ENCODE assay signal across 13 mouse cellular contexts in genomic region chr12:113028898-113029297, GRCm38 (mm10). TPM values are rescaled to one million over a fixed set of nuclear protein-coding genes. Genes with fewer than 3 reads are reported as not detected.
DNase-seq lines count a peak whose midpoint lies in the region; ATAC-seq and TF ChIP-seq lines count a peak whose summit lies in the region.
"Had no signal": no experiment of that assay in that cellular context is flagged by ENCODE, and none has a peak within 500 bp of the region (broad histone marks: within the 10 kb centered on the region; RNA-seq: fewer than 3 reads in every experiment).

No protein-coding gene starts in this region.

- intact Hi-C loops in left cerebral cortex, adult 2 months (cut with DNase I), result no loop called here
- intact Hi-C loops in left cerebral cortex, postnatal 10 days (cut with DNase I), result no loop called here
- intact Hi-C loops in left cerebral cortex, postnatal 4 days (cut with DNase I), result no loop called here

- no peaks in the 10 kb centered on the region for H3K9me3 ChIP-seq in forebrain, embryonic 12.5 days
- no peaks in the 10 kb centered on the region for H3K9me3 ChIP-seq in hindbrain, embryonic 12.5 days (replicated peaks)
- H3K9me3 ChIP-seq in midbrain, embryonic 15.5 days, result no peaks in the 10 kb centered on the region

- no peak for DNase-seq in left cerebral cortex, adult 2 months (ENCODE audit: extremely low spot score in 1 of 2, low spot score in 2 of 2)
- DNase-seq in left cerebral cortex, adult 18-20 months (ENCODE audit: low spot score in 2 of 2), result no peak
- no peak for DNase-seq in left cerebral cortex, postnatal 10 days (ENCODE audit: extremely low spot score in 1 of 2, low spot score in 2 of 2)
- DNase-seq in layer of hippocampus, postnatal 14 days (ENCODE audit: low spot score in 2 of 2), result no peak
- no peak for DNase-seq in left cerebral cortex, postnatal 4 days
- DNase-seq: thymus, adult 2 months had no signal

- H3K27me3 ChIP-seq in forebrain, embryonic 12.5 days, result no peaks in the 10 kb centered on the region
- no peaks in the 10 kb centered on the region for H3K27me3 ChIP-seq in hindbrain, embryonic 12.5 days
- H3K27me3 ChIP-seq in midbrain, embryonic 15.5 days (replicated peaks), result no peaks in the 10 kb centered on the region

- 69% methylated on average over 9 of the region's 9 CpGs for WGBS in forebrain, embryonic 12.5 days
- 62% methylated on average over 9 of the region's 9 CpGs for WGBS in hindbrain, embryonic 12.5 days
- 51% methylated on average over 9 of the region's 9 CpGs for WGBS in midbrain, embryonic 15.5 days

- peaks cover 18% of the 10 kb centered on the region; the same call in 1 of the 2 replicates for H3K36me3 ChIP-seq in forebrain, embryonic 12.5 days (replicated peaks)
- H3K36me3 ChIP-seq in hindbrain, embryonic 12.5 days, result peaks cover 9% of the 10 kb centered on the region
- H3K36me3 ChIP-seq in midbrain, embryonic 15.5 days (replicated peaks), result no peaks in the 10 kb centered on the region

- no peak overlapping the region for H3K4me3 ChIP-seq in left cerebral cortex, adult 2 months
- no peak overlapping the region for H3K4me3 ChIP-seq in forebrain, embryonic 12.5 days (replicated peaks)
- no peak overlapping the region for H3K4me3 ChIP-seq in hindbrain, embryonic 12.5 days
- no peak overlapping the region for H3K4me3 ChIP-seq in midbrain, embryonic 15.5 days

- no peak for ATAC-seq in forebrain, embryonic 12.5 days (ENCODE audit: low FRiP score)
- no peak for ATAC-seq in hindbrain, embryonic 12.5 days (ENCODE audit: low FRiP score)
- ATAC-seq in midbrain, embryonic 15.5 days (replicated peaks), result no peak

- H3K9ac ChIP-seq in forebrain, embryonic 12.5 days, result peak overlapping the region; percentile 21; the same call in 1 of the 2 replicates
- no peak overlapping the region for H3K9ac ChIP-seq in hindbrain, embryonic 12.5 days
- H3K9ac ChIP-seq in midbrain, embryonic 15.5 days, result no peak overlapping the region

- 0 out of 2 replicates have a peak overlapping the region, but pooled peaks have one; percentile 19 for H3K27ac ChIP-seq in left cerebral cortex, adult 2 months
- H3K27ac ChIP-seq in forebrain, embryonic 12.5 days, result peak overlapping the region; percentile 56
- peak overlapping the region; percentile 53 for H3K27ac ChIP-seq in hindbrain, embryonic 12.5 days
- peak overlapping the region; percentile 32; the same call in 1 of the 2 replicates for H3K27ac ChIP-seq in midbrain, embryonic 15.5 days
- H3K27ac ChIP-seq: kidney, postnatal 0 days; macrophage had no signal

- H3K4me1 ChIP-seq in forebrain, embryonic 12.5 days, result peaks cover 40% of the 10 kb centered on the region
- H3K4me1 ChIP-seq in hindbrain, embryonic 12.5 days, result peaks cover 41% of the 10 kb centered on the region
- H3K4me1 ChIP-seq in midbrain, embryonic 15.5 days, result peaks cover 32% of the 10 kb centered on the region

- H3K4me2 ChIP-seq in forebrain, embryonic 12.5 days, result no peak overlapping the region
- H3K4me2 ChIP-seq in hindbrain, embryonic 12.5 days (replicated peaks), result no peak overlapping the region
- H3K4me2 ChIP-seq in midbrain, embryonic 15.5 days, result no peak overlapping the region

- TF ChIP-seq CTCF in left cerebral cortex, adult 2 months (IDR thresholded peaks at IDR 0.05), result no peak

RNA-seq across cellular contexts. Expression of gene Pacs2, which starts 14.6 kb away (rescaled TPM):
- 10 to 100 TPM; 62.8 to 68.0 TPM for total RNA-seq in left cerebral cortex, adult 2 months (2021)
- total RNA-seq in left cerebral cortex, adult 18-20 months (2021), result 10 to 100 TPM; 58.7 to 60.8 TPM
- polyA plus RNA-seq in forebrain, embryonic 12.5 days (2016; fragmentation: Nextera tagmentation; extraction: Ambion mirVana), result 26.3 and 27.6 TPM in 2 replicates
- polyA plus RNA-seq in hindbrain, embryonic 12.5 days (2016; fragmentation: Nextera tagmentation; extraction: Ambion mirVana), result 29.2 and 29.4 TPM in 2 replicates
- polyA plus RNA-seq in midbrain, embryonic 15.5 days (2015; fragmentation: Nextera tagmentation; extraction: Ambion mirVana), result 34.6 and 35.1 TPM in 2 replicates
- total RNA-seq in left cerebral cortex, postnatal 10 days (2021), result 100 to 1,000 TPM; 126 to 128 TPM
- total RNA-seq in layer of hippocampus, postnatal 14 days (2021), result 100 to 1,000 TPM; 121 TPM
- total RNA-seq in left cerebral cortex, postnatal 4 days (2021), result 100 to 1,000 TPM; 184 to 189 TPM

RNA-seq across cellular contexts. Expression of gene Brf1, which starts 28.4 kb away (rescaled TPM):
- 10 to 100 TPM; 45.6 to 46.6 TPM for total RNA-seq in left cerebral cortex, adult 2 months (2021)
- 10 to 100 TPM; 45.0 to 47.0 TPM for total RNA-seq in left cerebral cortex, adult 18-20 months (2021)
- 70.2 and 74.2 TPM in 2 replicates for polyA plus RNA-seq in forebrain, embryonic 12.5 days (2016; fragmentation: Nextera tagmentation; extraction: Ambion mirVana)
- polyA plus RNA-seq in hindbrain, embryonic 12.5 days (2016; fragmentation: Nextera tagmentation; extraction: Ambion mirVana), result 72.4 and 75.5 TPM in 2 replicates
- 56.0 and 58.5 TPM in 2 replicates for polyA plus RNA-seq in midbrain, embryonic 15.5 days (2015; fragmentation: Nextera tagmentation; extraction: Ambion mirVana)
- total RNA-seq in left cerebral cortex, postnatal 10 days (2021), result 10 to 100 TPM; 53.8 to 54.2 TPM
- 10 to 100 TPM; 51.2 to 58.9 TPM for total RNA-seq in layer of hippocampus, postnatal 14 days (2021)
- total RNA-seq in left cerebral cortex, postnatal 4 days (2021), result 10 to 100 TPM; 64.5 to 67.2 TPM

RNA-seq across cellular contexts. Expression of gene Tex22, which starts 45.4 kb away (rescaled TPM):
- total RNA-seq in left cerebral cortex, adult 2 months (2021), result under 1 TPM; 0.42 to 0.45 TPM
- under 1 TPM; 0.44 to 0.73 TPM for total RNA-seq in left cerebral cortex, adult 18-20 months (2021)
- polyA plus RNA-seq in forebrain, embryonic 12.5 days (2016; fragmentation: Nextera tagmentation; extraction: Ambion mirVana), result 0.26 TPM in 1 of 2 replicates, not detected in the other
- polyA plus RNA-seq in hindbrain, embryonic 12.5 days (2016; fragmentation: Nextera tagmentation; extraction: Ambion mirVana), result not detected in 2 replicates
- polyA plus RNA-seq in midbrain, embryonic 15.5 days (2015; fragmentation: Nextera tagmentation; extraction: Ambion mirVana), result 0.40 TPM in 1 of 2 replicates, not detected in the other
- total RNA-seq in left cerebral cortex, postnatal 10 days (2021), result under 1 TPM; 0.41 to 0.73 TPM
- under 1 TPM in 1 of 2 experiments, not detected in 1; 0.51 TPM for total RNA-seq in layer of hippocampus, postnatal 14 days (2021)
- total RNA-seq in left cerebral cortex, postnatal 4 days (2021), result under 1 TPM; 0.40 to 0.74 TPM
- total RNA-seq: liver, adult 2 months had no signal
- polyA plus RNA-seq: cortical plate, adult 2 months; kidney, postnatal 0 days; macrophage had no signal

RNA-seq across cellular contexts. Expression of gene Btbd6, which starts 52.6 kb away (rescaled TPM):
- 10 to 100 TPM; 60.2 to 64.5 TPM for total RNA-seq in left cerebral cortex, adult 2 months (2021)
- total RNA-seq in left cerebral cortex, adult 18-20 months (2021), result 10 to 100 TPM; 67.9 to 68.5 TPM
- polyA plus RNA-seq in forebrain, embryonic 12.5 days (2016; fragmentation: Nextera tagmentation; extraction: Ambion mirVana), result 28.2 and 29.2 TPM in 2 replicates
- 34.5 and 34.8 TPM in 2 replicates for polyA plus RNA-seq in hindbrain, embryonic 12.5 days (2016; fragmentation: Nextera tagmentation; extraction: Ambion mirVana)
- polyA plus RNA-seq in midbrain, embryonic 15.5 days (2015; fragmentation: Nextera tagmentation; extraction: Ambion mirVana), result 57.4 and 60.2 TPM in 2 replicates
- 10 to 100 TPM; 61.0 to 61.9 TPM for total RNA-seq in left cerebral cortex, postnatal 10 days (2021)
- 10 to 100 TPM; 47.1 to 47.2 TPM for total RNA-seq in layer of hippocampus, postnatal 14 days (2021)
- total RNA-seq in left cerebral cortex, postnatal 4 days (2021), result 10 to 100 TPM; 53.6 to 59.2 TPM
